Mouse (Mus musculus) heart, embryonic 11.5 days (tissue): ENCODE data around the gene Gm20388. TPM values are rescaled to one million over a fixed set of nuclear protein-coding genes. Genes with fewer than 3 reads are reported as not detected.

Experiments used
- ATAC-seq: fragments of 200-750 bp; cut with Nextera tagmentation; replicated peaks from 2 replicates; pipeline ENCODE4 v1.8.0; 2017; ENCODE audit warnings: moderate library complexity; ENCODE audit not compliant: insufficient number of reproducible peaks, low FRiP score, low TSS enrichment
- H3K27ac ChIP-seq: fragments of 300-500 bp; sonication (generic); 2 replicates; pipeline ENCODE4 v1.5.1; 2014; ENCODE audit warnings: mild to moderate bottlenecking, low read depth, low read length
- H3K27me3 ChIP-seq: fragments of 300-500 bp; sonication (generic); 2 replicates; pipeline ENCODE4 v1.6.1; 2014; ENCODE audit warnings: mild to moderate bottlenecking, low read length, mixed read lengths; ENCODE audit not compliant: control insufficient read depth, insufficient read depth
- H3K36me3 ChIP-seq: fragments of 300-500 bp; sonication (generic); 2 replicates; pipeline ENCODE4 v1.6.1; 2014; ENCODE audit warnings: mild to moderate bottlenecking, low read length, moderate library complexity, mixed read lengths; ENCODE audit not compliant: control insufficient read depth, insufficient read depth
- H3K4me1 ChIP-seq: fragments of 300-500 bp; sonication (generic); 2 replicates; pipeline ENCODE4 v1.6.1; 2014; ENCODE audit warnings: low read length; ENCODE audit not compliant: control insufficient read depth, insufficient read depth
- H3K4me2 ChIP-seq: fragments of 300-500 bp; sonication (generic); 2 replicates; pipeline ENCODE4 v1.6.1; 2014; ENCODE audit warnings: mild to moderate bottlenecking, moderate library complexity
- H3K4me3 ChIP-seq: fragments of 300-500 bp; sonication (generic); 2 replicates; pipeline ENCODE4 v1.5.1; 2014; ENCODE audit warnings: low read depth, low read length
- H3K9ac ChIP-seq: fragments of 300-500 bp; sonication (generic); 2 replicates; pipeline ENCODE4 v1.6.1; 2014; ENCODE audit warnings: mild to moderate bottlenecking, low read depth, low read length, moderate library complexity
- H3K9me3 ChIP-seq: fragments of 300-500 bp; sonication (generic); replicated peaks from 2 replicates; pipeline ENCODE4 v1.6.1; 2016; ENCODE audit warnings: low read length; ENCODE audit not compliant: control insufficient read depth
- whole genome bisulfite sequencing: fragments of 180-500 bp; shearing (Covaris S2); extraction: QIAGEN DNeasy Blood & Tissue Kit; methylation state at CpG from one replicate; pipeline ENCODE4 v1.1.7; 2014; ENCODE audit not compliant: insufficient replicate concordance; 5-methylcytosine and 5-hydroxymethylcytosine counted together
- polyA plus RNA-seq: library from polyadenylated mRNA; unstranded; fragments of >200 nt; fragmentation: Nextera tagmentation; extraction: Ambion mirVana; gene quantifications from 2 replicates; pipeline ENCODE4 v1.2.1, GENCODE M21; 2014

Gm20388 gene
- polyA plus RNA-seq, 1 experiment from 2014 or later: 6.4 TPM

GRCm38 (mm10) chr8:120823331-120823730 lies 912.7 kb downstream of the Gm20388 start:
- Histone ChIP-seq H3K4me3 (no peak overlapping the region), H3K27ac (no peak overlapping the region), H3K27me3 (peaks cover 36% of the 10 kb centered on the region), H3K36me3 (no peaks in the 10 kb centered on the region), H3K9me3 (no peaks in the 10 kb centered on the region; the same call in 1 of the 2 replicates), H3K9ac (no peak overlapping the region), H3K4me2 (no peak overlapping the region), H3K4me1 (0 out of 2 replicates have a peak, but pooled peaks cover 3% of the 10 kb centered on the region)
- ATAC-seq: no peak
- whole genome bisulfite sequencing: 38% methylated on average over 6 of the region's 6 CpGs

GRCm38 (mm10) chr8:120823887-120824286 lies 913.2 kb downstream of the Gm20388 start:
- no peak overlapping the region for H3K4me2 ChIP-seq
- ATAC-seq: no peak
- H3K27me3 ChIP-seq: peaks cover 40% of the 10 kb centered on the region
- no peak overlapping the region for H3K4me3 ChIP-seq
- H3K9me3 ChIP-seq: no peaks in the 10 kb centered on the region; the same call in 1 of the 2 replicates
- no peak overlapping the region for H3K9ac ChIP-seq
- WGBS: 63% methylated on average over 8 of the region's 8 CpGs
- H3K4me1 ChIP-seq: 0 out of 2 replicates have a peak, but pooled peaks cover 3% of the 10 kb centered on the region
- H3K36me3 ChIP-seq: no peaks in the 10 kb centered on the region
- H3K27ac ChIP-seq: no peak overlapping the region

DNA sequence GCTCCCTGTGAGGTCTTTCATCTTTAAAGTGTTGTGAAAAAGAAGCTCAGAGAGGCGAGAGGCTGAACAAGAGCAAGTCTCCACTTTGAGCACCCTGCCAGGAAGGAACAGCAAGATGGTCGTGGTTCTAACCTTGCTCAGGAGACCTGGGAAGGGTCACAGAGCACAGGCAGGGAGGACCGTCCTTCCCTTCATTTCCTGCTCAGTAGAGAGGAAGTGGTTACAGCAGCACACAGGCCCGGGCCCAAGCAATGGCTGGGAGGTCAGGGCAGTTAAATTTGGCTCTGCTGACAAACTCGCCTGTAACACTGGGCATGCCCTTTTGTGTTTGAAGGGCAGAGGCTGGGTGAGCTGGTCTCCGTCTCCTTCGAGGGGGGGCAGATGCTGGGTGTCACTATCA lies 914.0 kb downstream of the Gm20388 start:
- WGBS: 27% methylated on average over 7 of the region's 7 CpGs
- H3K27me3 ChIP-seq: peaks cover 46% of the 10 kb centered on the region
- H3K9ac ChIP-seq: no peak overlapping the region
- no peak overlapping the region for H3K4me2 ChIP-seq
- no peaks in the 10 kb centered on the region for H3K9me3 ChIP-seq
- no peak overlapping the region for H3K4me3 ChIP-seq
- H3K27ac ChIP-seq: no peak overlapping the region
- no peaks in the 10 kb centered on the region for H3K36me3 ChIP-seq
- no peak for ATAC-seq
- H3K4me1 ChIP-seq: 0 out of 2 replicates have a peak, but pooled peaks cover 3% of the 10 kb centered on the region

DNA sequence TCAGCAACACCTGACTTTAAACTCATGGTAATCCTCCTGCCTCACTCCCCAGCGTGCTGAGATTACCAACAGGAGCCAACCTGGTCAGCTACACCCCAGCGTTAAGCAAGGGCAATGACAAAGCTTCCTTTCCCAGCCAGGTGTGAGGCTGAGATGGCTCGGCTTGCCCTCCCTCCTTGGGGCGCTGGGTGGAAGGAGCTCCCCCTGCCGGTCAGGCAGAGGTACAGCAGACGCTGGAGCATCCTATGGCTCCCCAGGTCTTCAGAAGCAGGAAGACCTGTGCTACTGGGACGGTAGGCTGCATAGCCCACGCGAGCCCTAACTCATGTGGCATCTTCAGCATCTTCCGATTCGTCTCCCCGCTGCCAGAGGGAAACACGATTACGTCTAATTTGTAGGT lies 917.6 kb downstream of the Gm20388 start:
- WGBS: 9% methylated on average over 14 of the region's 14 CpGs
- H3K9ac ChIP-seq: no peak overlapping the region
- peaks cover 24% of the 10 kb centered on the region for H3K4me1 ChIP-seq
- ATAC-seq: no peak
- H3K36me3 ChIP-seq: no peaks in the 10 kb centered on the region
- no peaks in the 10 kb centered on the region for H3K9me3 ChIP-seq
- H3K27me3 ChIP-seq: peaks cover 46% of the 10 kb centered on the region
- H3K4me2 ChIP-seq: no peak overlapping the region
- no peak overlapping the region for H3K27ac ChIP-seq
- no peak overlapping the region for H3K4me3 ChIP-seq

GRCm38 (mm10) chr8:120830661-120831060 lies 920.0 kb downstream of the Gm20388 start:
- H3K4me1 ChIP-seq: peaks cover 21% of the 10 kb centered on the region
- H3K4me3 ChIP-seq: no peak overlapping the region
- H3K36me3 ChIP-seq: no peaks in the 10 kb centered on the region
- H3K9ac ChIP-seq: no peak overlapping the region
- no peak overlapping the region for H3K27ac ChIP-seq
- WGBS: 63% methylated on average over 12 of the region's 12 CpGs
- H3K4me2 ChIP-seq: no peak overlapping the region
- peaks cover 66% of the 10 kb centered on the region for H3K27me3 ChIP-seq
- ATAC-seq: no peak
- no peaks in the 10 kb centered on the region for H3K9me3 ChIP-seq

DNA sequence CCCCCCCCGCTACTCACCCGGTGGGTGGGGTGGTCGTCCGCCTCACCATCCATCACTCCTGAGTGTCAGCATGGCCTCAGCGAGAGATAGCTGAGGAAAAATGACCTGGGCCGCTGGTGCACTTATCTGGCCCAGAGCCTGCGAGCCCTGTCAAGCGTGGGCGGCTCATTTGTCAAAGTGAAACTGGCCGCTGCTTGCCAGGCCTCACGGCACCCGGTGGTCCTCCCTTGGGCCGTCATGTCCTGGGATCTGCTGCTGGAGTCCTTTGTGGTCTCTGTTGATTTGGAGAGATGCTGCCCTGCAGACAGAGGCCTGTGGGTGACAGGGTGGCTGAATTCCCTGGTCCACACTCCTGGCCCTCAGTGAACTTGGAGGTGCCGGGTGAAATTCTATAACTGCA lies 921.4 kb downstream of the Gm20388 start:
- H3K4me3 ChIP-seq: 0 out of 2 replicates have a peak overlapping the region, but pooled peaks have one; percentile 12
- no peaks in the 10 kb centered on the region for H3K9me3 ChIP-seq
- H3K4me1 ChIP-seq: peaks cover 21% of the 10 kb centered on the region
- WGBS: 11% methylated on average over 12 of the region's 14 CpGs
- peak overlapping the region; percentile 56 for H3K4me2 ChIP-seq
- no peak overlapping the region for H3K9ac ChIP-seq
- ATAC-seq: no peak
- no peaks in the 10 kb centered on the region for H3K36me3 ChIP-seq
- 0 out of 2 replicates have a peak overlapping the region, but pooled peaks have one; percentile 35 for H3K27ac ChIP-seq
- peaks cover 64% of the 10 kb centered on the region for H3K27me3 ChIP-seq

DNA sequence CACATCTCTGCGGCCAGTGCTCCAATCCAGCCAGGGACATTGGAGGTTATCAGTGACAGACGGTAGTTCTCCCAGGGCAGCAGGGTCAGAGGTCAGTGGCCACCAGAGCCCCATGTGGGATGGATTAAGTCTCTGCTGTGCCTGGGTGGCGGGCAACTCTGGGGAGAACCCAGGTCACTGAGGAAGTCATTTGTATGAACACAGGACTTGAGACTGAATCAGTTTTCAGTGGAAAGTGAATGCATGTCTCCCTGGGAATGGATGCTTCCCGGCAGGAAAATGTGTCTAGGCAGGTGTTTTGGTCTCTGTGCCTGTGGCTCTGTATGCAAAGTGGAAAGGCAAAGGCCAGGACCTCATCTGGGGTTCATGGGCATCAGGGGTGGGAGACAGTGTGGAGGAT lies 922.6 kb downstream of the Gm20388 start:
- WGBS: 28% methylated on average over 4 of the region's 4 CpGs
- H3K4me2 ChIP-seq: no peak overlapping the region
- H3K9ac ChIP-seq: no peak overlapping the region
- H3K27ac ChIP-seq: no peak overlapping the region
- H3K27me3 ChIP-seq: peaks cover 56% of the 10 kb centered on the region
- H3K4me1 ChIP-seq: peaks cover 21% of the 10 kb centered on the region
- no peak overlapping the region for H3K4me3 ChIP-seq
- no peak for ATAC-seq
- no peaks in the 10 kb centered on the region for H3K9me3 ChIP-seq
- no peaks in the 10 kb centered on the region for H3K36me3 ChIP-seq

DNA sequence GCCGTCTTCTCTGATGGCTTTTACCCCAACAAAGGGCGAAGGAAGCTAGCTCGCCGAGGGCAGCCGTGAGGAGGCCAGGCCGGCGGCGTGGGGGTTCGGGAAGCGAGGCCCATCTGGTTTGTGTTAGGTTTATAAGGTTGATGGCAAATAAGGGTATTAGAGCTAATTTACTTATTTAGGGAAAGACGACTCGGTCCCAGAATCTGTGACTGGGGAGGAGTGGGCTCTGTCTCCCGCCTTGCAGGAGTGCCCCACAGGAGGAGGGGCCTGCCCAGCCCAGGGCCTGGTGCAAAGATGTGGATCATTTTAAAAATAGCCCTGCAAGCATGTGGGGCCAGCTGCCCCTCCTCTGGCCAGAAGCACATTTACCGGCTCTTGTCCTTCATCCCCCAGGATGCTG lies 928.4 kb downstream of the Gm20388 start:
- H3K4me3 ChIP-seq: no peak overlapping the region
- no peak overlapping the region for H3K4me2 ChIP-seq

GRCm38 (mm10) chr8:120843084-120843483 lies 932.4 kb downstream of the Gm20388 start:
- no peak overlapping the region for H3K4me2 ChIP-seq
- H3K9me3 ChIP-seq: no peaks in the 10 kb centered on the region
- no peaks in the 10 kb centered on the region for H3K36me3 ChIP-seq
- H3K27ac ChIP-seq: no peak overlapping the region
- H3K4me3 ChIP-seq: no peak overlapping the region
- H3K27me3 ChIP-seq: peaks cover 17% of the 10 kb centered on the region
- ATAC-seq: no peak
- H3K9ac ChIP-seq: no peak overlapping the region
- peaks cover 9% of the 10 kb centered on the region; the same call in 1 of the 2 replicates for H3K4me1 ChIP-seq
- WGBS: 78% methylated on average over 7 of the region's 7 CpGs

More for the DNA sequence above, 928.4 kb downstream of the Gm20388 start:
- Histone ChIP-seq H3K36me3 (no peaks in the 10 kb centered on the region), H3K27ac (no peak overlapping the region), H3K9ac (no peak overlapping the region), H3K4me1 (peaks cover 7% of the 10 kb centered on the region; the same call in 1 of the 2 replicates), H3K27me3 (peaks cover 29% of the 10 kb centered on the region), H3K9me3 (no peaks in the 10 kb centered on the region)
- 67% methylated on average over 14 of the region's 14 CpGs for WGBS
- ATAC-seq: no peak
